Mouse (Mus musculus): ENCODE measurements around the gene Fam110c. TPM values are rescaled to one million over a fixed set of nuclear protein-coding genes. Genes with fewer than 3 reads are reported as not detected.

The Fam110c gene
- total RNA-seq, 1 experiment: 0.40 TPM

DNA sequence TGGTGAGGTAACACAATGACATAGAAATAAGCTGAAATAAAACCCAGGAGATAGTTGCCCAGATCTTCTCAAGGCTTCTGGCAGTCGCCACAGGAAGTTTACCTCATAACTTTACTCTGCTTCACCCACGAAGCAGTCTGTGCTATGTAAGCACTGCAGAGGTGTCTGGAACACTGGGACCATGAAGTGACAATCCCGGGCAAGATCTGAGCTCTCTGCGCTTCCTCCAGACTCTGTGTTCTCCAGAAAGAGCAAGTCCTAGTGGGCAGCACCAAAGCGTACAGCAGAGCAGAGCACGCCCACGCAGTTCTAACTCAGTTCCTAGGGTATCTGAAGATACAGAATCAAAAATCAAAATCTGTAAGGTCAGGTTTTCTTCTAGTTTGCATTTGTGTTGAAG lies 3.4 kb downstream of the Fam110c start:
- no peaks in the 10 kb centered on the region for H3K36me3 ChIP-seq (ENCODE audit: control insufficient read depth, insufficient read depth, low read length, poor library complexity, severe bottlenecking)
- TF ChIP-seq HCFC1 (IDR thresholded peaks at IDR 0.05; ENCODE audit: borderline replicate concordance, insufficient read depth, low read length) (no peak), ZC3H11A (IDR thresholded peaks at IDR 0.05; ENCODE audit: borderline replicate concordance, low read depth, low read length) (no peak), ZNF384 (IDR thresholded peaks at IDR 0.05; ENCODE audit: low read depth, low read length) (no peak), CHD2 (IDR thresholded peaks at IDR 0.05; ENCODE audit: low read depth, low read length) (no peak), MAFK (IDR thresholded peaks at IDR 0.05; ENCODE audit: insufficient read depth, low read depth, low read length) (no peak)
- no peak overlapping the region for H3K27ac ChIP-seq (ENCODE audit: insufficient read depth, low read depth, low read length, poor library complexity, severe bottlenecking)
- in situ Hi-C loops (cut with MboI; ENCODE audit: low sequenced_read_pairs in 2 of 2, unreplicated experiment in 2 of 2): no loop called here
- peaks cover 0 to 4% of the 10 kb centered on the region in 2 experiments; a peak in 1 of 4 replicates for H3K4me1 ChIP-seq (ENCODE audit: control insufficient read depth in 2 of 2, insufficient read depth in 2 of 2, low read length in 2 of 2, poor library complexity in 1 of 2)
- DNase-seq (ENCODE audit: low read depth, low spot score): no peak
- H3K9me3 ChIP-seq (ENCODE audit: control insufficient read depth, insufficient read depth, low read depth, low read length): no peaks in the 10 kb centered on the region
- H3K4me3 ChIP-seq (ENCODE audit: insufficient read depth in 1 of 2, low read depth in 1 of 2, low read length in 2 of 2, poor library complexity in 1 of 2, severe bottlenecking in 1 of 2): no peak overlapping the region
- no peak overlapping the region for H3K9ac ChIP-seq (ENCODE audit: insufficient read depth, low read depth, low read length, poor library complexity, severe bottlenecking)

DNA sequence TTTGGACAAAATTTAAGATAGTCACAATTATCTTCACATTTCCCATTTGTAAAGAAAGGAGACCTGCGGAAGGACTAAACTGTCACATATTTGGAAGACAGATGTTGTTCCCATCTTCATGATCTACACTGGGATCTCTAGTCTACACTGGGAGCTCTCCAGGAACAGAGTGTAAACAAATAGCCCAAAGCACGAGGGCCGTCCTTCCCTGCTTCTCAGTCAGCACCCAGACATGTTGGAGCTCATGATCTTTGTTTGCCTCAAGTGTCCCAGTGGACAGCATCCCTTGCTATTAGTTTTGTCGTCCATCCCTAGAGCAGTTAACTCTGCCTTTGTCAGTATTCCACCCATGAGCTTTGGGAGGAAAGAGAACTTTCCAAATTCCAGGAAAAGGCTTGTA lies 4.4 kb downstream of the Fam110c start:
- DNase-seq (ENCODE audit: low read depth, low spot score): no peak
- H3K9ac ChIP-seq (ENCODE audit: insufficient read depth, low read depth, low read length, poor library complexity, severe bottlenecking): no peak overlapping the region
- in situ Hi-C loops (cut with MboI; ENCODE audit: low sequenced_read_pairs in 2 of 2, unreplicated experiment in 2 of 2): no loop called here
- H3K27ac ChIP-seq (ENCODE audit: insufficient read depth, low read depth, low read length, poor library complexity, severe bottlenecking): no peak overlapping the region
- no peak for TF ChIP-seq CHD2 (IDR thresholded peaks at IDR 0.05; ENCODE audit: low read depth, low read length)
- TF ChIP-seq ZNF384 (IDR thresholded peaks at IDR 0.05; ENCODE audit: low read depth, low read length): no peak
- no peak for TF ChIP-seq HCFC1 (IDR thresholded peaks at IDR 0.05; ENCODE audit: borderline replicate concordance, insufficient read depth, low read length)
- no peak for TF ChIP-seq ZC3H11A (IDR thresholded peaks at IDR 0.05; ENCODE audit: borderline replicate concordance, low read depth, low read length)
- TF ChIP-seq MAFK (IDR thresholded peaks at IDR 0.05; ENCODE audit: insufficient read depth, low read depth, low read length): no peak
- peaks cover 0 to 4% of the 10 kb centered on the region in 2 experiments; a peak in 1 of 4 replicates for H3K4me1 ChIP-seq (ENCODE audit: control insufficient read depth in 2 of 2, insufficient read depth in 2 of 2, low read length in 2 of 2, poor library complexity in 1 of 2)
- no peaks in the 10 kb centered on the region for H3K36me3 ChIP-seq (ENCODE audit: control insufficient read depth, insufficient read depth, low read length, poor library complexity, severe bottlenecking)
- H3K4me3 ChIP-seq (ENCODE audit: insufficient read depth in 1 of 2, low read depth in 1 of 2, low read length in 2 of 2, poor library complexity in 1 of 2, severe bottlenecking in 1 of 2): no peak overlapping the region
- no peaks in the 10 kb centered on the region for H3K9me3 ChIP-seq (ENCODE audit: control insufficient read depth, insufficient read depth, low read depth, low read length)

DNA sequence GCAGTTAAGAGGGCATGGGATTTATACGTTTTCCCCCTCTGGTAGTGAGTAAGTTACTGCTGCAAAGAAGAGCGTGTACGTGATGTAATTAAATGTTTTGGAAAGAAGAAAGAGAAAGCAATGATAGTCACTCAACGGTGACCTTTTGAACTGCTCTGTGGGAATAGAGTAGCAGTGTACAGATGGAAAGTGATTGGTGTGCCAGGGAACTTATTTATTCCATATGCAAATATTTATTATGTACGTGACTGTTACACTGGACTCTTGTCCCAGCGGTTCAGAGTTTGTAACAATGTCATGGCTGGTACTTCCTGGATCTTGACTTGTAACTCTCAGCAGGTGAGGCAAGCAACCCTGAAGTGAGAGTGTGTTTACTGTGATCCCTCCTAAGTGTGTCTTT lies 6.7 kb downstream of the Fam110c start:
- Histone ChIP-seq H3K4me3 (ENCODE audit: insufficient read depth in 1 of 2, low read depth in 1 of 2, low read length in 2 of 2, poor library complexity in 1 of 2, severe bottlenecking in 1 of 2) (no peak overlapping the region), H3K27ac (ENCODE audit: insufficient read depth, low read depth, low read length, poor library complexity, severe bottlenecking) (no peak overlapping the region), H3K9ac (ENCODE audit: insufficient read depth, low read depth, low read length, poor library complexity, severe bottlenecking) (no peak overlapping the region), H3K9me3 (ENCODE audit: control insufficient read depth, insufficient read depth, low read depth, low read length) (no peaks in the 10 kb centered on the region), H3K36me3 (ENCODE audit: control insufficient read depth, insufficient read depth, low read length, poor library complexity, severe bottlenecking) (no peaks in the 10 kb centered on the region), H3K4me1 (ENCODE audit: control insufficient read depth in 2 of 2, insufficient read depth in 2 of 2, low read length in 2 of 2, poor library complexity in 1 of 2) (peaks cover 0 to 1% of the 10 kb centered on the region in 2 experiments; a peak in 1 of 4 replicates)
- no peak for TF ChIP-seq MAFK (IDR thresholded peaks at IDR 0.05; ENCODE audit: insufficient read depth, low read depth, low read length)
- no peak for TF ChIP-seq ZC3H11A (IDR thresholded peaks at IDR 0.05; ENCODE audit: borderline replicate concordance, low read depth, low read length)
- no peak for TF ChIP-seq HCFC1 (IDR thresholded peaks at IDR 0.05; ENCODE audit: borderline replicate concordance, insufficient read depth, low read length)
- TF ChIP-seq CHD2 (IDR thresholded peaks at IDR 0.05; ENCODE audit: low read depth, low read length): no peak
- TF ChIP-seq ZNF384 (IDR thresholded peaks at IDR 0.05; ENCODE audit: low read depth, low read length): no peak
- no peak for DNase-seq (ENCODE audit: low read depth, low spot score)
- in situ Hi-C loops (cut with MboI; ENCODE audit: low sequenced_read_pairs in 2 of 2, unreplicated experiment in 2 of 2): no loop called here

DNA sequence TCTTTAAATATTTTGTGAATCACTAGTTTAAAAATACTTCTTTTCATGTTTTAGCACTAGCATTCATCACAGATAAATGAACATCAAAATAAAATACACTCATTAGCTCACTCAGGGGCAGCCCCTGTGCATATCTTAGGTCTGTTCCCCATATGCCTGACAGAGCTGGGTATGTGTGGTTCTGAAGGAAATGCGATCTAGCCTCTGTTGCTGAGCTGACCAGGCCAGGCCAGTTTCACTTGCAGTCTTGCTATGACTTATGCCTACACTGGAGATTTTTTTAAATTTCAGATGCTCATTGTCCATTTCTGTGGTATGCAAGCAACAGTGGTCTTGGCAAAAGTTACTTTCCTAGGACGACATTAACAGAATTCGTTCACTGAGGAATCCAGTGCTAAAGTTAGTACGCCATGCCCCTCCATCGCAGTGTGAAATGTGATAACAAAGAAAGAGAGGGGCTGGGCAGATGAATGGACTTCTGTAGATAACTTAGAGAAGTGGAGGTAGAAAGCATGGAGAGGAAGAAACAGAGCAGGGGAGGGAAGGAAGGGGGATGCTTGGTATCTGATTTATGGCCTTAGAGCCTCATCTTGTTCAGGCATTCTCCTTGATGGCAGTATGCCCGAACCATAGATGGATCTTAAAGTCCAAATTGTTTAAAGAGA lies 7.4 kb downstream of the Fam110c start:
- no peak for DNase-seq (ENCODE audit: low read depth, low spot score)
- TF ChIP-seq MAFK (IDR thresholded peaks at IDR 0.05; ENCODE audit: insufficient read depth, low read depth, low read length): no peak
- no peak for TF ChIP-seq CHD2 (IDR thresholded peaks at IDR 0.05; ENCODE audit: low read depth, low read length)
- no peak for TF ChIP-seq ZC3H11A (IDR thresholded peaks at IDR 0.05; ENCODE audit: borderline replicate concordance, low read depth, low read length)
- TF ChIP-seq HCFC1 (IDR thresholded peaks at IDR 0.05; ENCODE audit: borderline replicate concordance, insufficient read depth, low read length): no peak
- no peak for TF ChIP-seq ZNF384 (IDR thresholded peaks at IDR 0.05; ENCODE audit: low read depth, low read length)
- no peaks in the 10 kb centered on the region for H3K9me3 ChIP-seq (ENCODE audit: control insufficient read depth, insufficient read depth, low read depth, low read length)
- in situ Hi-C loops (cut with MboI; ENCODE audit: low sequenced_read_pairs in 2 of 2, unreplicated experiment in 2 of 2): no loop called here
- H3K27ac ChIP-seq (ENCODE audit: insufficient read depth, low read depth, low read length, poor library complexity, severe bottlenecking): no peak overlapping the region
- H3K36me3 ChIP-seq (ENCODE audit: control insufficient read depth, insufficient read depth, low read length, poor library complexity, severe bottlenecking): no peaks in the 10 kb centered on the region
- H3K9ac ChIP-seq (ENCODE audit: insufficient read depth, low read depth, low read length, poor library complexity, severe bottlenecking): no peak overlapping the region
- H3K4me1 ChIP-seq (ENCODE audit: control insufficient read depth in 2 of 2, insufficient read depth in 2 of 2, low read length in 2 of 2, poor library complexity in 1 of 2): no peaks in the 10 kb centered on the region
- H3K4me3 ChIP-seq (ENCODE audit: insufficient read depth in 1 of 2, low read depth in 1 of 2, low read length in 2 of 2, poor library complexity in 1 of 2, severe bottlenecking in 1 of 2): no peak overlapping the region

Data from ES-E14 (cell line).